Mouse (Mus musculus) cerebellum, postnatal 10 days (tissue): ENCODE measurements around the gene Cd180.
"Not testable (repeated sequence)": the region's sequence is repeated elsewhere in the genome, so short reads cannot be mapped to it uniquely, and the experiment has no call there.

Source experiments
- DNase-seq, 2 experiments: peaks; one replicate each; pipeline ENCODE4 v3.0.0; 2021; ENCODE audit warnings: mixed read lengths in 2 of 2

The Cd180 gene

GRCm38 (mm10) chr13:102693341-102693801 is at the start of gene Cd180:
TSS of gene Cd180 (plus strand) at chr13:102693558.
- peak; percentile 61 to 62 for DNase-seq

GRCm38 (mm10) chr13:102644344-102644743 is 49.0 kb upstream of the Cd180 start:
- DNase-seq, result peak in 1 of 2 experiments; percentile 21

DNA sequence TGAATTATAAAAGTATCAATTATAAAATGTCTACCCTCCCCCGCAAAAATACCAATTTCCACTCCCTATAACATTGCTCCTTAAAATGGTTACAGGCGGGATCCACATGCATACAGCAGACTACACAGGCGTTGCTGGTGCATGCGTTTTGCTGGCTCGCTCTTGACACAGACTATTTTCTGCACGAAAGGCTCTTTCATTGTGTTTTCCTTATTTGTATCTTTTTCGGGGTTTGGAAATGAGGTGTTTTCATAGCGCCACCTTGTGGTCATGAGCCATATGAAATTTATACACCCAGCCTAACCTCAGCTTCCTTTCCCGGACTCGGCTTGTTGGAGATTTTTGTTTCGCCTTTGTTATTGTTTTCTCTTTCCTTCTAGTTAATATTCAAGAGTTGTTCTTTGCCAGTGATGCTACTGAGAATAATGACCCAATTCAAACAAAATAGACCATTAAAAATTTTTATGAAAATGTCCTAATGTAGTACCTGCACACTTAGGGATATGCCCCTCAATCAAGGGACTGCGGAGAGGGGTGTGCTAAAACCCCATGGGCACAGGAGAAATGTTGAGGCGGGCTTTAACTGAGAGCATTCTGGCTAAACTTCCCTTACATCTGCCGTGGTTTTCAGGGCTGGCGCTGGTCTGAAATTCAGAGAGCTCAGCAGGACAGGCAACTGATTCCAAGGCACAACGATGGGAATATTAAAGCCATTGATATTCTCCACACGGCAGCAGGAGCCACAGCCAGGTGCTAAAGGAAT is 48.4 kb upstream of the Cd180 start:
- DNase-seq, result peak; percentile 84 to 88

DNA sequence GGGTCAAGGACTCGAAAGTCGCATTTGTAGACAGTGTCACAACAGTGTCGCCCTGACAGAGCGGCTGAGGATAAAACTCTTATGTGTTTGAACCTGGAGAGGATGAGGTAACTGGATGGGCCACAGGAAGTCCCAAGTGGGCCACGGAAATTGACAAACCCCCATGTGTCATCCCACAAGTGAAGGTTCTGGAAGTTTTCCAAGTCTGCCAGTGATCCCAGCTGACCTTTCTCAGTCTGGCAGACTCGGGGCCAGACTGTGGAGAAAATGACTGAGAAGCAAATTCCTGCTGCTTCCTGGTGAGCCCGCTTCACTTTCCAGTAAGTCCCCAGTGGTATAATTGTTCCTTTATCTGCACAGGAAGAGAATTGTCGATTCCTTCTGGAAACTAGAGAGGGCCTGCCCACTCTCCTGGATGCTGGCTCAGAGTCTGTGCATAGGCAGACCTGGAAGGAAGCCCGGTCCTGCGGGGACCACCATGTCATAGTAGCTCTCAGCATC is 47.0 kb upstream of the Cd180 start:
- peak; percentile 63 to 77 for DNase-seq

DNA sequence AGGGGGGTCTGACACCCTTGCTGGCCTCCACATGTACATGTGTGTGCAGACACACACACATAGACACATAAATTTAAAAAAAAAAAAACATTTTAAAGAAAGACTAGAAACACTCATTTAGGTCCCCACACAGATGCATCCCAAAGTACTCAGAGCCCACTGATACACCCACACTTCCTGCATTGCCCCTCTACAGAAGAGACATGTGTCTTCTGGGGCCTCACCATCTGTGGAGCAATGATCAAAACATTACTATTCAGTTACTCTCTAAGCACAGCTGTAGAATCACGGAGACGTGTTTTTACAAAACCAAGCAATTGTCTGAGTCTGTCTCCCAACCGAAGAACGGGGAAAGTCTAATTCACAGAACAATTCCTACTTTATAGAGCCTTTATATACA is 45.8 kb upstream of the Cd180 start:
- no peak for DNase-seq

- no peak for DNase-seq
Measured at GRCm38 (mm10) chr13:102652303-102652889, 41.0 kb upstream of the Cd180 start.

DNA sequence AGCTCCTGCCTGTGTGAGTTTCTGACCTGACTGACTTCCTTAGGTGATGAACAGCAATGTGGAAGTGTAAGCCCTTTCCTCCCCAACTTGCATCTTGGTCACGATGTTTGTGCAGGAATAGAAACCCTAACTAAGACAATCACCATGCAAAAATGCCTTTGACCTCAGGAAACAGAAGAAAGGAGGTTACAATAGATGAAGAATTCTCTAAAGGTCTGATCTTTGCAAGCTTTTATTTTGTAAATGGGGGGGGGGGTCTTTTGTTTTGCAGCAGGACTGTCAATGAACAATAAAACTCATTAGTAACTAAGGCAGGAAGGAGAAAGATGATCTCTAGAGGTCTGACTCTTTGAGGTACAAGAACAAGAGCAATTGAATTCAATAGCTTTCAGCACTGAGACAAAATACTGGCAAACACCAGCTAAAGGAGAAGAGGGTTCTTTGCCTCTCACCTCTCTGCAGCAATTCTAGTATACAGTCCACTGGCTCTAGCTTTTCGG is 38.2 kb upstream of the Cd180 start:
- DNase-seq, result no peak

DNA sequence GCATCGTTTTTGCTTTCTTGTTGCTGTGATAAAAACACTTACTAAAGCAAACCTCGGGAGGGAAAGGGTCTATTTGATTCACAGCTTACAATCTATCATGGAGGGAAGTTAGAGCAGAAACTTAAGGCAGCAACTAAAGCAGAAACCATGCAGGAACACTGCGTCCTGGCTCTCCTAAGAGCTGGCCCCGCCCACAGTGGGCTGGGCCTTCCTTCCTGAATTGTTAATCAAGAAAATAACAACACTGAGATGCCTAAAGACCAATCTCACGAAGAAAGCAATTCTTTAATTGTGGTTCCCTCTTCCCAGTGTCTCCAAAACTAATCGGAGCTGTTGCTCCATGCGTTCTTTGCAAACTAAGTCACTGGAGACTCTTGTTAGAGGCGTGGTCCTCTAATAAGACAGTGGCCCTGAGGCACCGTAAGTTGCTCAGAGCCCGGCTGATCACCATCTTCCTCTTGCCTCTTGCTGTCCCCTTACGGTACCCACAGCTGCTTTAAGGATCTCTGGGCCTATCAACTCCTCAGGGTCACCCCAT is 37.1 kb upstream of the Cd180 start:
- DNase-seq, result no peak

DNA sequence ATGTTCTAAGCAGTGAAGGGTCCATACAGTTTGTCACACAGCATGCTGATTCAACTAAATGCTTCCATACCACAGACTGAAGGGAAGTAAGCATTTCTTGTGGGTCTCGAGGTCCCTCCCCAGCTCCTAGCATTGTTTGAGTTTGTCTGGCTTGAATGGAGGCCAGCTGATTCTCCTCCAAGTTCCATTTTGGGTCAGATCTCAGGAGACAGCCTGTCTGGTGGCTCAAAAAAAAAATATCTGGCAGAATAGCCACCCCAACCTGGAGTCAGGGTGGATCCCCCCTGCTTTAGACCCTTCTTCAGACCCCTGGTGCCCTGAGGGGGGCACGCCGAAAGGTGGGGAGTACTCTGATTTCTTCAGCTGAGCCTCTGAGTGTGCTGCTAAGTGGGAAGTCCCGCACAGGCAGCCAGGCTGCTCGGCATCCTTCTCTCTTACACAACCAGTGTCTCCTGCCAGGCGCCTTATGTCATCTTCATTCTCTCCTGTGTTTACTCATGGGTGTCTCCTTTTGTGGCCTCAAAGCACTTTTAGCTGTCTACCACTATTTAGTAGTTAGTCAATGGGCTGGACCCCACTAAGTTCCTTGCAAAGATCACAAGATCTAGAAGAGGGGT is 35.0 kb upstream of the Cd180 start:
- DNase-seq, result peak; percentile 68

DNA sequence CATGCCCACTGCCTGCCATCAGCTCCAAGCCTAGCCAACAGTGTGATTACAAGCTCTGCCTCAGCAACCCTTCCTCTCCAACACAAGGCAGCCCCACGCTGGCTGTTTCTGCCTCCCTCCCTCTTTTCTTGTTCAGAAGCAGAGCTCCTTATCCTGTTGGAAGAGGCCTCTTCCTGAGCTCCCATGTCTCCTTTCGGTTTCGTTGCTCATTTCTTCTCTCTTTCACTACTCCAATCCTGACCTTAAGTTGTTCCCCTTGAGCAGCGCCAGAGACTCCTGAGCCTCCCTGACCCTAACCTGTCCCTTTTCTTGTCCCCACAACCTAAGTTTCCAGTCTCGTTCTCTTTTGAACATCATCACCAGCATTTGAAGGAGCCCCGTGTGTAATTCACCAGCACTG is 29.3 kb upstream of the Cd180 start:
- no peak for DNase-seq

GRCm38 (mm10) chr13:102664843-102665587 is 28.3 kb upstream of the Cd180 start:
- DNase-seq, result peak; percentile 61 to 62

DNA sequence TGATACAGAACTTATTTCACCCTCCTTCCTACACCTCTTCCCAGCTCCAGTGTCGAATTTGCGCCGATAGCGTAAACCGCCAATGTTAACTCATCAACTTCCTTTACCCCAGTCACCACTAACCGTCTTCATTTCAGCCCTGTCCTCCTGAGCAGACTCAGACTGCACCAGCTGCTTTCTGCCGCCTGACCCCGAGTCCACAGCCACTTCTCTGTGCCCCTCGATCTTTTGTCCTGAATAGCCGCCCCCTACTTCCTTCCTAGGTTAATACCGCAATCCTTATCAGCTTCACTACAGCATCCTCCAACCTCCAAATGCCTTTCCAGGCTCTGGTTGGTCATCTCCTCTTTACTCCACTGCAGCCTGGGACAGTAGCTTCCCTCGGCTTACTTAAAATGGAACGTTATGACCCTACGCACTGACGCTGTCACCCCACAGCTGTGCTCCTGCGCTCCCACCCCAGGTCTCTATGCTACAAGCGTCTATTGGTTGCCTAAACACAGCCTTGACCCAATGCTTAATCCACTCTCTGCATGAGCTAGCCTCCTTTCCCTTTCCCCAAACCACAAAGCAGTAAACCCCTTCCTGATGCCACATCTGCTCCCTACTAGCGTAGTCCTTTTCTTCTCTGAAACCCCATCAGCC is 27.6 kb upstream of the Cd180 start:
- no peak for DNase-seq

- DNase-seq, result no peak
Measured at GRCm38 (mm10) chr13:102666233-102666614, 27.1 kb upstream of the Cd180 start.

- DNase-seq, result no peak
Measured at GRCm38 (mm10) chr13:102666731-102667130, 26.6 kb upstream of the Cd180 start.

DNA sequence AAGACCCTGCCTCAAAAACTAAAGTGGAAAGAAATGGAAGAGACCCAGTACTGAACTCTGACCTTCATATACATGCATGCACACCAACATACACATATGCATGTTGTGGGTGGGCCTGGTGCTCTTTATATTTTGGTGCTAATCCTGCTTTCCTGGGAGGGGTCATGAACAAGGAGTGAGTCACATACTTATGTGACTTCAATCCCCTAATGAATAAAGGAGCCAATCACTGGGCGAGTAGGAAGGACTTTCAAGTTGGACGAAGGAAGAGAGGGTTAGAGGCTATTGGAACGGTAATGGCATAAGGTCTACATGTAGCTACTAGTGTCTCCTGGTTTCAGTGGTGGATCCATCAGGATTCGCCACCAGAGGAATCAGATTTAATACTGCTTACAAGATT is 26.0 kb upstream of the Cd180 start:
- no peak for DNase-seq

- DNase-seq, result no peak
Measured at GRCm38 (mm10) chr13:102667842-102668241, 25.5 kb upstream of the Cd180 start.

DNA sequence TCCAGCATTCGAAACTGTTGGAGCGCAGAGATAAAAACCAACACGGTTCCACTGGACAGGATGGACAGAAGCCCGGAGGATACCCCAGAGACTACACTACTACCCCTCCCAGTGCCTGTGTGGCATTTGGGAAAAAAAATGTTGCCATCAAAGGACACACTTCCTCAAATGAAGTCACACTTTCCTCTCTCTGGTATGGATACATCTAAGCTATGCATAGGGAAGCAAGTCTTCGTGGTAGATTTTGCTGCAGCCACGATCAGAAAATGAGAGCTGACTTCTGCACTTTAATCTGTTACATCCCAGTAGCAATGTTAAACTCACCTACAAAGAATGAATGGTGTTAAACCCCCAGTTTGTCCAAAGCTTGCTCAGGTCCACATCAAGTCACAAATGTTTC is 24.4 kb upstream of the Cd180 start:
- no peak for DNase-seq

- no peak for DNase-seq
Measured at GRCm38 (mm10) chr13:102669522-102670256, 23.7 kb upstream of the Cd180 start.

DNA sequence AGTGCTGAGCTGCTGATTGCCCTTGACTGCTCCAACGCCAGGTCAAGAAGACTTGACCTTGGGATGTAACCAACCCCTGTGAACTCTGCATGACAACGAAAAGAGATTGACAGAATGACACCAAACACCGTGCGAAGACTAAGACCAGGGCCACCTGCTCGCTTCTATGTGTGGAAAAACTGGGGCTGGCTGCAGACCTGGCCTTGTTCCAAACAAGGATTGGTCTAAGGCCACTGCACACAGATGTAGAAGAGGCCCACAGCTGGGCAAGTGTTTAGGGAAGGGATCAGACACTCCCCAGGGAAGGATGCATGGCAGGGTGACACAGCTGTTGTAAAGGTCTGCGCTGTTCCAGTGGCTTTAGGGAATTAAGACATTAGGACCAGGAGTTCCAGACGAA is 22.9 kb upstream of the Cd180 start:
- DNase-seq, result no peak

DNA sequence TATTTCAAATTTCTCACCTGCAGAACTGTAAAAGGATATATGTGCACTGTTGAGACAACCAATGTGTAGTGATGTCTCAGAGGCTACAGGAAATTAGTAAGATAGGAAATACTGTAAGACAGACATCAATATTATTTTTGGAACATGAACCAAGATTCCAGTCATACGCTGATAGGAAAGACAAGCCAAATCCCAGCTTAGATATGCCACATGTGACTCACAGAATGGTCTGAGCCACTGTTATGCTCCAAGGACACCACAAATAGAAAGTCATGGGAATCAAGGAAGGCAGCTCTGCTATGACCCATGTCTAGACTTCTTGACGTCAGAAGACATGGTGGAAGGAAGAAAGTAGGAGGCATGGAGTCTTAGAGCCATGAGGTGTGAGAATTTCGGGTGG is 19.3 kb upstream of the Cd180 start:
- DNase-seq, result no peak

DNA sequence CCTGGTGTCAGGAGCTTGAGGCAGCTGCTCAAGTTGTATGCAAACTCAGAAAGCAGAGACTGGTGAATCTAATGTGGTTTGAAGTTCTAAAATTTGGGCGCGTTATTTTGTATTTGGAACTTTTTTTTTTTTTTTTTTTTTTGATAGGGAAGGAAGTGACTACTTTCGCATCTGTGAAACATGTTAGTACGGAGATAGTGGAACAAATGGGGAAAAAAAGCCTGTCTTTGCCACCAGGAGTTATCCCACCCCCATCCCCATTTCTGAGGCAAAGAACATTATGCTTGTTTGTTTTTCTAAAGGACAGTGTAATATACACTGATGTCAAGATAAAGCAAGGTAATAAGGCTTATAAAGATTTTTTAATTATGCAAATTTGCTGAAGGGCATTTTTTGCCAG is 15.8 kb upstream of the Cd180 start:
- DNase-seq, result not testable (repeated sequence)
